Mouse (Mus musculus): Measurements from ENCODE around the gene Phf11c. TPM values are rescaled to one million over a fixed set of nuclear protein-coding genes. Genes with fewer than 3 reads are reported as not detected.
"Not testable (repeated sequence)": the region's sequence is repeated elsewhere in the genome, so short reads cannot be mapped to it uniquely, and the experiment has no call there.

The Phf11c gene
- polyA plus RNA-seq (2012; rRNA removed) = 0.92 and 1.1 TPM in 2 replicates

DNA sequence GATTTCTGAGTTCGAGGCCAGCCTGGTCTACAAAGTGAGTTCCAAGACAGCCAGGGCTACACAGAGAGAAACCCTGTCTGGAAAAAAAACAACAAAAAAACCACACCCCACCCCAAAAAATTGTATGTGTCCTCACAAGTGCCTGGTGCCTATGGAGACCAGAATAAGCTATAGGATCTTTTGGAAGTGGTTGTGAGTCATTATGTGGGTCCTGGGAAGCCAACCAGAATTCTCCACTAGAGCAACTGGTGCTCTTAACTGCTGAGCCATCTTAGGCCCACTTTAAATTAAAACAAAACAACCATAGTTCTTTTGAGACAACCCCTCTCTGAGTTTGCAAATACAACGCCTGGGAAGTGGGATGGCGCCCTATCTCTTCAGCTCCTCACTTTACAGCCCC, at the start of gene Phf11c:
Gene Phf11c (minus strand): TSS at position 101 of the 400 bp plus-strand sequence.
- TF ChIP-seq POLR2A (IDR thresholded peaks at IDR 0.05; ENCODE audit: borderline replicate concordance, extremely low read depth, insufficient read depth, insufficient read length, poor library complexity, severe bottlenecking) (no peak), CTCF (IDR thresholded peaks at IDR 0.05; ENCODE audit: borderline replicate concordance, extremely low read depth, insufficient read depth, insufficient read length) (no peak)

GRCm38 (mm10) chr14:59441472-59441805, 46.3 kb upstream of the Phf11c start:
- no peak for TF ChIP-seq CTCF (IDR thresholded peaks at IDR 0.05; ENCODE audit: borderline replicate concordance, extremely low read depth, insufficient read depth, insufficient read length)
- no peak for TF ChIP-seq POLR2A (IDR thresholded peaks at IDR 0.05; ENCODE audit: borderline replicate concordance, extremely low read depth, insufficient read depth, insufficient read length, poor library complexity, severe bottlenecking)
- DNase-seq (ENCODE audit: low read depth) = no peak

More for the DNA sequence above, at the start of gene Phf11c:
- DNase-seq (ENCODE audit: low read depth) = no peak

DNA sequence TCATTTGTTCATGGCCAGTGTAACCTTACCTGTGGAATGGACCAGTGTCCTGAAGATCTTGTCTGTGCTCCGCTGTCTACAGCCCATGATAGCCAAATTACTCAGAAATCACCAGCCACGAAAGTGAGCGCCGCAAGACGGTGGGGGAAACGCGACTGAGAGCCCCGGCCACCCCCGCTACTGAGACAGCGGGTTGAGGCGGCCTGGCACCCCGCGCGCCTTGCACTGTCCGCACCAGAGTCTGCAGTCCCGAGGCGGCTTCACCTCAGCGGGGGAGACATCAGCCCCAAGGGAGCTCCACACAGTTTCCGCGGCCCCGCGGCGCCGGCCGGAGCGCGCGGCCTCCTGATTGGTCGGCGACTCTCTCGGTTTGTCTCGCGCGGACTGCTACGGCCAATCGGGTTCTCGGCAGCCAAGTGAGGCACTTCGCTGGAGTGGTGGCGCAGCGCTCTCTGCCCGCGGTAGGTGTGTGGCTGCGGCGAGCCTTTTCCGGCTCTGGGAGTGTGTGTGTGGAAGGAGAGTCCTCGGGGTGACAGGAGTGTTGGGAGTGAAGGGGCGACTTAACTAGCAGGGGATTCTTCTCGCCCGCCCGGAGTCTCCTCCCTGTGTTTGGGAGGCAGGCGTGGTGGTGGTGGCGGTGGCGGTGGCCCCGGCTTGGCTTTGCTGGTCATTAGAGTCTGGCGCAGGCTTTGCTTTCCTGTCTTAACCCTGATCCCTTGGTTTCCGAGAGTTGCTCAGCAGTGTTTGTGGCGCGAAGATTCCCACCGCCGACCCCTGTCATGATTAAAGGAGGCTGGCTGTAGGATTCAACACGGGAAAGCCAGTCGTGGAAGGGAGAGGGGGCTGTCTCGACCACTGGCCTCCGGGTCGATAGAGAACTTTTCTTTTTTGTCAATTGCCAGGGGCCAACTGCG, 45.6 kb upstream of the Phf11c start, which contains the start of the genes Setdb2 and Cab39l:
Gene Setdb2 (minus strand): TSS at position 327 of the 914 bp plus-strand sequence.
Gene Cab39l (plus strand): TSS at position 415 of the 914 bp plus-strand sequence.
- peak; percentile 97 for DNase-seq (ENCODE audit: low read depth)
- peak; percentile 72; the same call in 1 of the 2 replicates for TF ChIP-seq POLR2A (IDR thresholded peaks at IDR 0.05; ENCODE audit: borderline replicate concordance, extremely low read depth, insufficient read depth, insufficient read length, poor library complexity, severe bottlenecking)
- TF ChIP-seq CTCF (IDR thresholded peaks at IDR 0.05; ENCODE audit: borderline replicate concordance, extremely low read depth, insufficient read depth, insufficient read length) = no peak

GRCm38 (mm10) chr14:59440039-59440438, 44.9 kb upstream of the Phf11c start:
- TF ChIP-seq POLR2A (IDR thresholded peaks at IDR 0.05; ENCODE audit: borderline replicate concordance, extremely low read depth, insufficient read depth, insufficient read length, poor library complexity, severe bottlenecking) (no peak), CTCF (IDR thresholded peaks at IDR 0.05; ENCODE audit: borderline replicate concordance, extremely low read depth, insufficient read depth, insufficient read length) (no peak)
- DNase-seq (ENCODE audit: low read depth) = no peak

DNA sequence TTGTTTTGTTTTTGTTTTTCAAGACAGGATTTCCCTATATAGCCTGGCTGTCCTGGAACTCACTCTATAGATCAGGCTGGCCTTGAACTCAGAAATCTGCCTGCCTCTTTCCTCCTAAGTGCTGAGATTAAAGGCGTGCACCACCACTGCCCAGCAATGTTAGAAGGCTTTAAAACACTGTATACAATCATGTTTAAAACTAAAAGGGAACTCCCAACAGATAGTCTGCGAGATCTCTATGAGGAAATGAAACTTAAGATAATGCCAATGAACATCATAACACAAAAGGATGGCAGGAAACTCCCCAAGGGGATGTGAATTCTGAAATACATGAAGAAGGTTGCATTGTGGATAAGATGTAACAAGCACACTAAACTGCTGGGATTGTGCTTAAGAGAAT, 43.3 kb upstream of the Phf11c start:
- DNase-seq (ENCODE audit: low read depth) = no peak
- no peak for TF ChIP-seq POLR2A (IDR thresholded peaks at IDR 0.05; ENCODE audit: borderline replicate concordance, extremely low read depth, insufficient read depth, insufficient read length, poor library complexity, severe bottlenecking)
- no peak for TF ChIP-seq CTCF (IDR thresholded peaks at IDR 0.05; ENCODE audit: borderline replicate concordance, extremely low read depth, insufficient read depth, insufficient read length)

- TF ChIP-seq POLR2A (IDR thresholded peaks at IDR 0.05; ENCODE audit: borderline replicate concordance, extremely low read depth, insufficient read depth, insufficient read length, poor library complexity, severe bottlenecking) (no peak), CTCF (IDR thresholded peaks at IDR 0.05; ENCODE audit: borderline replicate concordance, extremely low read depth, insufficient read depth, insufficient read length) (no peak)
- no peak for DNase-seq (ENCODE audit: low read depth)
These were observed 42.2 kb upstream of the Phf11c start for GRCm38 (mm10) chr14:59437398-59437797.

- no peak for TF ChIP-seq POLR2A (IDR thresholded peaks at IDR 0.05; ENCODE audit: borderline replicate concordance, extremely low read depth, insufficient read depth, insufficient read length, poor library complexity, severe bottlenecking)
- no peak for TF ChIP-seq CTCF (IDR thresholded peaks at IDR 0.05; ENCODE audit: borderline replicate concordance, extremely low read depth, insufficient read depth, insufficient read length)
- DNase-seq (ENCODE audit: low read depth) = no peak
These were observed 40.0 kb upstream of the Phf11c start for GRCm38 (mm10) chr14:59435206-59435605.

DNA sequence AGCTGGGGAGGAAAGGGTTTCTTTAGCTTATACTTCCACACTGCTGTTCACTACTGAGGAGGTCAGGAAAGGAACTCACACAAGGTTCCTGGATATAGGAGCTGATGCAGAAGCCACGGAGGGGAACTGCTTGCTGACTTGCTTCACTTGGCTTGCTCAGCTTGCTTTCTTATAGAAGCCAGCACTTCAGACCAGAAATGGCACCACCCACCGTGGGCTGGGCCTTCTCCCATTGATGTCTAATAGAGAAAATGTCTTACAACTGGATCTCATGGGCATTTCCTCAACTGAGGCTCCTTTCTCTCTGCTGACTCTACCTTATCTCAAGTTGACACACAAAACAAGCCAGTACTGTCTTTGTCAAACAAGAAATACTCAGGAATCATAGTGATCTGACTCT, 38.7 kb upstream of the Phf11c start:
- no peak for DNase-seq (ENCODE audit: low read depth)
- no peak for TF ChIP-seq POLR2A (IDR thresholded peaks at IDR 0.05; ENCODE audit: borderline replicate concordance, extremely low read depth, insufficient read depth, insufficient read length, poor library complexity, severe bottlenecking)
- TF ChIP-seq CTCF (IDR thresholded peaks at IDR 0.05; ENCODE audit: borderline replicate concordance, extremely low read depth, insufficient read depth, insufficient read length) = no peak

GRCm38 (mm10) chr14:59430556-59430955, 35.4 kb upstream of the Phf11c start:
- TF ChIP-seq CTCF (IDR thresholded peaks at IDR 0.05; ENCODE audit: borderline replicate concordance, extremely low read depth, insufficient read depth, insufficient read length) = no peak
- TF ChIP-seq POLR2A (IDR thresholded peaks at IDR 0.05; ENCODE audit: borderline replicate concordance, extremely low read depth, insufficient read depth, insufficient read length, poor library complexity, severe bottlenecking) = no peak
- no peak for DNase-seq (ENCODE audit: low read depth)

- TF ChIP-seq POLR2A (IDR thresholded peaks at IDR 0.05; ENCODE audit: borderline replicate concordance, extremely low read depth, insufficient read depth, insufficient read length, poor library complexity, severe bottlenecking) = no peak
- no peak for TF ChIP-seq CTCF (IDR thresholded peaks at IDR 0.05; ENCODE audit: borderline replicate concordance, extremely low read depth, insufficient read depth, insufficient read length)
- DNase-seq (ENCODE audit: low read depth) = no peak
These were observed 27.9 kb upstream of the Phf11c start for GRCm38 (mm10) chr14:59422912-59423663.

GRCm38 (mm10) chr14:59418171-59418570, 23.0 kb upstream of the Phf11c start:
- no peak for TF ChIP-seq CTCF (IDR thresholded peaks at IDR 0.05; ENCODE audit: borderline replicate concordance, extremely low read depth, insufficient read depth, insufficient read length)
- no peak for TF ChIP-seq POLR2A (IDR thresholded peaks at IDR 0.05; ENCODE audit: borderline replicate concordance, extremely low read depth, insufficient read depth, insufficient read length, poor library complexity, severe bottlenecking)
- no peak for DNase-seq (ENCODE audit: low read depth)

DNA sequence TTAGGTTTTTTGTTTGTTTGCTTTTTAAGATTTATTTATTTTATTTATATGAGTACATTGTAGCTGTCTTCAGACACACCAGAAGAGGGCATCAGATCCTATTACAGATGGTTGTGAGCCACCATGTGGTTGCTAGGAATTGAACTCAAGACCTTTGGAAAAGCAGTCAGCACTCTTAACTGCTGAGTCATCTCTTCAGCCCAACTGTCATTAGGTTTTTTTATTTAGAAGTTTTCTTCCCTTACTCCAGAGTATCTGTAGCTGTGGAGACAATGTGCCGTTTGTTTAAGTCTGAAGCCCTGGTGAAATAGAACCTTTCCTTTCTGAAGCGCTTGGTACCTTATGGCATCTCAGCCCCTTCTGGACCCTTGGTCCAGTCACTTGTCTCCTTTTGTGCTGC, 19.8 kb upstream of the Phf11c start:
- not testable (repeated sequence) for DNase-seq (ENCODE audit: low read depth)

Measured in brain, embryonic 14.5 days (tissue).